Mouse (Mus musculus) liver, embryonic 14.5 days (tissue): ENCODE results near the gene Hmg20b.

Source experiments
- CTCF ChIP-seq: IDR thresholded peaks from 2 replicates; pipeline ENCODE4 v1.5.1; 2016; ENCODE audit warnings: antibody characterized with exemption, low read depth, control low read depth
- EP300 ChIP-seq: IDR thresholded peaks from 2 replicates; pipeline ENCODE4 v1.6.1; 2016; ENCODE audit warnings: antibody characterized with exemption, low read depth

DNA sequence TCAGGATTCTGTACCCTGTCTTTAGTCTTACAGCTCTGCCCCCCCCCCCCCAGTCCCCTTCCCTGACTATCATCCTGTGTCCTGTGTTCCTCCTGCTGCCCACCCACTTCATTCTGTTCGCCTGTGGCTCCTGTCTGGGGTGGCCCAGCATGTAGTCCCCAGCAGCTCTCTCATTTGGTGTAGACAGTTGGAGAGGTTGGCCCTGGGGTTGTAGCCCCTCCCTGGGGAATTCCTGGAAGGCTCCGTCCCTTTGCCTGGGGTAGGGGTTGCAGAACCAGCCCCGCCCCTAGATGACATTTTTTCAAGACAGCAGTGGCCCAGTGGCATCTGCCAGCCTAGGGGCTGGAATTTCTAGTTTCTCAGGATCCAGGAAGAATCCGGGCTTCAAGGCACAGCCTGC lies 7.9 kb upstream of the Hmg20b start:
- TF ChIP-seq EP300 (no peak), CTCF (no peak)
